Mouse (Mus musculus) spleen, adult 2 months (tissue): Measurements from ENCODE around the gene Lpar3. TPM values are rescaled to one million over a fixed set of nuclear protein-coding genes. Genes with fewer than 3 reads are reported as not detected.
"Not testable (repeated sequence)": the region's sequence is repeated elsewhere in the genome, so short reads cannot be mapped to it uniquely, and the experiment has no call there.

ENCODE experiments used
- DNase-seq, 2 experiments: peaks; one replicate each; pipeline versions ENCODE4 v3.0.0 to v3.0.0-alpha.2; 2012 to 2021; ENCODE audit warnings: low spot score in 2 of 2, low read depth in 1 of 2
- H3K27ac ChIP-seq: fragments of 200-500 bp; 2 replicates; pipeline ENCODE4 v1.5.1; 2012; ENCODE audit warnings: low read length, inconsistent platforms; ENCODE audit not compliant: insufficient read depth
- H3K27me3 ChIP-seq: fragments of 200-500 bp; 2 replicates; pipeline ENCODE4 v1.6.1; 2012; ENCODE audit warnings: mild to moderate bottlenecking, moderate library complexity, low read length, inconsistent platforms; ENCODE audit not compliant: control insufficient read depth, insufficient read depth
- H3K36me3 ChIP-seq: fragments of 200-500 bp; 2 replicates; pipeline ENCODE4 v1.6.1; 2012; ENCODE audit warnings: mild to moderate bottlenecking, low read length, inconsistent platforms; ENCODE audit not compliant: control insufficient read depth, insufficient read depth
- H3K4me1 ChIP-seq: fragments of 200-500 bp; 2 replicates; pipeline ENCODE4 v1.6.1; 2011; ENCODE audit warnings: inconsistent platforms; ENCODE audit not compliant: control insufficient read depth, insufficient read depth, insufficient read length
- H3K4me3 ChIP-seq: fragments of 200-500 bp; 2 replicates; pipeline ENCODE4 v1.5.1; 2011; ENCODE audit warnings: mild to moderate bottlenecking, inconsistent platforms; ENCODE audit not compliant: insufficient read depth, insufficient read length; ENCODE audit errors: extremely low read depth
- CTCF ChIP-seq: fragments of 200-500 bp; IDR thresholded peaks from 2 replicates; pipeline ENCODE4 v1.5.1; 2011; ENCODE audit warnings: mild to moderate bottlenecking, inconsistent platforms; ENCODE audit not compliant: insufficient read depth, insufficient read length, insufficient replicate concordance; ENCODE audit errors: extremely low read depth
- POLR2A ChIP-seq: fragments of 200-500 bp; IDR thresholded peaks from 2 replicates; pipeline ENCODE4 v1.6.1; 2011; ENCODE audit warnings: low read depth, low read length, inconsistent platforms
- WGBS: fragments of 180-500 bp; shearing (Covaris S2); methylation state at CpG from one replicate; pipeline ENCODE4 v1.1.7; 2018; 5-methylcytosine and 5-hydroxymethylcytosine counted together
- polyA plus RNA-seq: library from polyadenylated mRNA; depleted of rRNA; stranded (reverse); fragments of >200 nt; gene quantifications from 2 replicates; pipeline ENCODE4 v1.2.3, GENCODE M21; 2012

The Lpar3 gene
- polyA plus RNA-seq, 1 experiment = 0.57 TPM

DNA sequence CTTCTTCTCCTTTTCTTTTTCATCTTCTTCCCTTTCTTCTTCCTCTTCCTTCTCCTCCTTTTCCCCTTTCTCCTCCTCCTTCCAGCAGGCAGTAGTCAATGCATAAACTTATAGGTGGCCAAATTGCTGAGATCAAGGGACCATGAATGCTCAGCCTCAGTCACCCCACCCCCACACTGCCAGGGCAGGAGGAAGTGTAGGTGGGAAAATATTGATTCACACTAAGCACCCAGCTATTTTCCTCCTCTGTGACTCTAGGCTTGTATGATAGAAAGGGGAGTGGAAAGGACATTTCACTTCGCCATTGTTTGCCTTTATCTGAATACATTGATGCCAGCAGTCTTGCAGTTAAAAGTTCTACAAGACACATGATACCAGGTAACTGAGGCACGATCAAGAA lies 13.3 kb upstream of the Lpar3 start:
- H3K36me3 ChIP-seq = no peaks in the 10 kb centered on the region
- TF ChIP-seq CTCF (no peak), POLR2A (no peak)
- H3K4me1 ChIP-seq = peaks cover 4% of the 10 kb centered on the region; the same call in 1 of the 2 replicates
- 76% methylated on average over 2 of the region's 2 CpGs for WGBS
- no peak for DNase-seq
- no peak overlapping the region for H3K4me3 ChIP-seq
- H3K27me3 ChIP-seq = no peaks in the 10 kb centered on the region
- H3K27ac ChIP-seq = no peak overlapping the region

DNA sequence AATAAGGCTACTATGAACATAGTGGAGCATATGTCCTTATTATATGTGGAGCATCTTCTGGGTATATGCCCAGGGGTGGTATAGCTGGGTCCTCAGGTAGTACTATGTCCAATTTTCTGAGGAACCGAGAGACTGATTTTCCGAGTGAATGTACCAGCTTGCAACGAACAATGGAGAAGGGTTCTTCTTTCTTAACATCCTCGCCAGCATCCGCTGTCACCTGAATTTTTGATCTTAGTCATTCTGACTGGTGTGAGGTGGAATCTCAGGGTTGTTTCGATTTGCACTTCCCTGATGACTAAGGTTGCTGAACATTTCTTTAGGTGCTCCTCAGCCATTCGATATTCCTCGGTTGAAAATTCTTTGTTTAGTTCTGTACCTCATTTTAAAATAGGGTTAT lies 11.0 kb upstream of the Lpar3 start:
- 90% methylated on average over 8 of the region's 8 CpGs for WGBS
- not testable (repeated sequence) for H3K36me3 ChIP-seq, H3K27ac ChIP-seq, H3K4me1 ChIP-seq, H3K4me3 ChIP-seq, H3K27me3 ChIP-seq, DNase-seq

DNA sequence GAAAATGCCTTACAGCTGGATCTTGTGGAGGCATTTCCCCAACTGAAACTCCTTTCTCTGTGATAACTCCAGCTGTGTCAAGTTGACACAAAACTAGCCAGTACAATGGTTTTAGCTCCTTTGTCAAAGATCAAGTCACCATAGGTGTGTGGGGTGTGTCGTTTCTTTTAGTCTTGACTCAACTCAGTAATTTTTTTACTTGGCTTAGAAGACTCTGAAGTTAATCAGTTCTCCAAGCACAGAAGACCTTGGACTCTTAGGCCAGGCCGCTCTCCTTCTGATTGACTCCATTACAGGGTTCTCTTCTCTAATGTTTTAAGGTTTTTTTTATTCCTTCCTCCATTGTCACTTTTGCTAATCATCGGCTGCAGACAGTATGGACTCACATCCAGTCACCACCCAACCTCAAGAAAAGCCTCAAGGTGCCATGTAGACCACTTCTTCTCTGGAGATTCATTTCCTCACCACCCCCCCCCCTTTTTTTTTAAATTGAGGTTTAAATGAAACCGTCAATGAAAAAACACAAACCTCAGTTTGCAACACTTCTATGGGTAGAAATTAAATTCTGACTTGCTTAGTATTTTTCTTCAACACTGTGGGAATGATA lies 9.5 kb upstream of the Lpar3 start:
- 67% methylated on average over 4 of the region's 4 CpGs for WGBS
- DNase-seq = no peak
- TF ChIP-seq POLR2A (no peak), CTCF (no peak)
- no peak overlapping the region for H3K4me3 ChIP-seq
- H3K27me3 ChIP-seq = no peaks in the 10 kb centered on the region
- H3K27ac ChIP-seq = no peak overlapping the region
- H3K36me3 ChIP-seq = no peaks in the 10 kb centered on the region
- peaks cover 8% of the 10 kb centered on the region; the same call in 1 of the 2 replicates for H3K4me1 ChIP-seq

DNA sequence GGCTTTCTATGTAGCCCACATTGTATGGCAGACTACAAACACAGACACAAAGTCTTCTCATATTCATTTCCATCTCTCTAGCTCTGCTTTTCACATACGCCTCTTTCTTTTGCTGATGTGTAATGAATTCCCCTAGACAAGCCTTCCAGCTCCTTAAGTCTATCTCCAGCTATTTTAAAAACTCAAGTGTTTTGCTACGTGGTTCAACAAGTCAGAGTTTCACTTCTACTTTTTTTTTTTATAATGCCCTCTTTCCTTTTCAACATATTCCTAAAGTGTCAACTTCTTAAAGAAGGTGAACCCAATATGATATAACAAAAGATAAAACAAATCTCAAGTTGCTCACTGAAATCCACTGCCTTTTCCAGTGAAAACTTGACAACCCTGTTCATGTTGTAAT lies 8.8 kb upstream of the Lpar3 start:
- H3K36me3 ChIP-seq = no peaks in the 10 kb centered on the region
- TF ChIP-seq POLR2A (no peak), CTCF (no peak)
- H3K4me3 ChIP-seq = no peak overlapping the region
- H3K4me1 ChIP-seq = peaks cover 8% of the 10 kb centered on the region; the same call in 1 of the 2 replicates
- DNase-seq = peak in 1 of 2 experiments; percentile 17
- H3K27me3 ChIP-seq = no peaks in the 10 kb centered on the region
- WGBS = 25% methylated on average over 2 of the region's 2 CpGs
- H3K27ac ChIP-seq = no peak overlapping the region

DNA sequence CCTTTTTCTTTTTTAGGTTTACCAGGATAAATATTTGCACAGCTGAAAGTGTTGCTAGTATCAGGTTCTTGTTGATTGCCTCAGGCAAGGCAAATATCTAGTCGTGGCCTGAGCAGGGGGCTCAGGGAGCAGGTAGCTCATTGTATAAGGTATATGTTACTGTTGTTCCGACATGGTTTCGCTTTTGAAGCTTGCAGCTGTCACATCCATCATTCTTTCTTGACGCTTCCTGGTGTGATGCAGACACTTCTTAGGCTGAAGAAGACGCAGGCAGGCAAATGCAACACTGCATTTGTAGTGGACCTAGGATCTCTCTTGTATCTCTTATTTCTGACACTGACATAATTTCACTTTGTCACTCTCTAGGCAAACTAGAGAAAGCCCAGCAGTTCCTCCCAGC lies 7.4 kb upstream of the Lpar3 start:
- no peak overlapping the region for H3K27ac ChIP-seq
- H3K27me3 ChIP-seq = no peaks in the 10 kb centered on the region
- WGBS = 42% methylated on average over 5 of the region's 5 CpGs
- TF ChIP-seq CTCF = no peak
- TF ChIP-seq POLR2A = no peak
- H3K36me3 ChIP-seq = no peaks in the 10 kb centered on the region
- H3K4me1 ChIP-seq = peaks cover 8% of the 10 kb centered on the region; the same call in 1 of the 2 replicates
- no peak overlapping the region for H3K4me3 ChIP-seq
- no peak for DNase-seq

DNA sequence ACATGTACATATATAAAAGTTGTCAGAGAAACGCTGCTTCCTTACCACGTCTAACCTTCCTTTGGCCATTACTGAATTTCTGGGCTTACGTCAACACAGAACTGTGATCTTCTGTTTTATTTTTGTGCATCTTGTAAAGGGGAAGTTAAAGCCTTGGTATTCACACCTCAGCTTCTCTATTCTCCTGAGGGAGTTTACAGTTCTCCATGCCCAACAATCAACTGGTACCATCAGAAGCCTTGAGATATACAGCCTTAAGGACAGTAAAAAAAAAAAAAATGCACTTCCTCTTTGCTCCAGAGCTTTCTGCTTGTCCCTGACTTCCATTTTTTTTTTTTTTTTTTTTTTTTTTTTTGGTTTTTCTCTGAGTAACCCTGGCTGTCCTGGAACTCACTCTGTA lies 4.2 kb upstream of the Lpar3 start:
- peaks cover 8% of the 10 kb centered on the region; the same call in 1 of the 2 replicates for H3K4me1 ChIP-seq
- no peak for DNase-seq
- WGBS = 31% methylated on average over 3 of the region's 3 CpGs
- peaks cover 11% of the 10 kb centered on the region for H3K27me3 ChIP-seq
- no peaks in the 10 kb centered on the region for H3K36me3 ChIP-seq
- no peak overlapping the region for H3K27ac ChIP-seq
- H3K4me3 ChIP-seq = no peak overlapping the region
- TF ChIP-seq CTCF = no peak
- TF ChIP-seq POLR2A = no peak

DNA sequence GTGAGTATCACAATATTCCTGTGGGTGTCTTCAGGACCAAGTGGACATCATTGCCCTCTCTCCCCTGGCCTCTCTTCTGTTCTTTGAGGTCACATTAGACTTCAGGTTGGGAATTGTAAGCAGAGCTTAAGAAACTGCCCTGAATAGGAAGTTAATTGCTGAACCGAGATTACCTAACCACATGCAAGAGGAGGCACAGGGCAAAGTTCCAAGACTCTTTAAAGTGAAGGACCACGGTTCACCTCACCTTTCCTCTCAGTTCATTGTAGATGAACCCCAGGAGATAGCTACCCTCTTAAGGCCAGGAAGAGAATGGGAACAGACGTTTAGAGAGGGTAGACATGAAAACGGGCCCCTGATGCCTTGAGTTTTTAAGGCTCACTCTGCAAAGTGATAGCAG lies 3.5 kb downstream of the Lpar3 start:
- H3K36me3 ChIP-seq = no peaks in the 10 kb centered on the region
- DNase-seq = no peak
- H3K27me3 ChIP-seq = peaks cover 11% of the 10 kb centered on the region
- no peak overlapping the region for H3K27ac ChIP-seq
- WGBS = 26% methylated on average over 4 of the region's 4 CpGs
- H3K4me3 ChIP-seq = no peak overlapping the region
- TF ChIP-seq CTCF (no peak), POLR2A (no peak)
- no peaks in the 10 kb centered on the region for H3K4me1 ChIP-seq
